Mouse (Mus musculus): ENCODE measurements around the gene Uqcc3. TPM values are rescaled to one million over a fixed set of nuclear protein-coding genes. Genes with fewer than 3 reads are reported as not detected.

Uqcc3 gene
- polyA plus RNA-seq, 1 experiment from 2014 or later: 60.6 TPM

DNA sequence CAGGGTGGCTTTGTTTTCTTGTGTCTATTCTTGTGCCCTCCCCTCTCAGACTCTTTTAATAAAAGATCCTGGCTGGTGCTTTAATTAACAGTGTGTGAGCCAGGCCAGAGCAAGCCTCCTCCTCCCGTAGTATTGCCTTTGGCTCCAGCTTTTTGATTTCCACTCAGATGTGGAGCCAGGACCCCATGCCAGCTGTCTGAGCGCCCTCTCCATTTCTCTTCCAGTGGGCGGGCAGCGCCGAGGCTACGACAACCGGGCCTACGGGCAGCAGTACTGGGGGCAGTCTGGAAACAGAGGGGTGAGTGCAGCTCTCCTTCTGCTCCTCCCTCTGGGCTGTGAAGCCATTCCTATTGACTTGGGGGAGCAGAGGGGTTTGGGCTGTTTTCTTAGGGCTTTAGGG, 50.1 kb downstream of the Uqcc3 start:
- H3K9me3 ChIP-seq (ENCODE audit: control insufficient read depth, low read length): no peaks in the 10 kb centered on the region
- 92% methylated on average over 8 of the region's 8 CpGs for WGBS
- H3K4me2 ChIP-seq (replicated peaks): no peak overlapping the region
- DNase-seq (ENCODE audit: low spot score) (no peak), ATAC-seq (ENCODE audit: low FRiP score) (no peak)
- H3K4me1 ChIP-seq (replicated peaks; ENCODE audit: control insufficient read depth, insufficient read depth, low read length): no peaks in the 10 kb centered on the region
- peaks cover 99% of the 10 kb centered on the region for H3K36me3 ChIP-seq (replicated peaks; ENCODE audit: control insufficient read depth, insufficient read depth)
- no peaks in the 10 kb centered on the region for H3K27me3 ChIP-seq (ENCODE audit: control insufficient read depth, insufficient read depth, low read length)
- no peak overlapping the region for H3K4me3 ChIP-seq (replicated peaks; ENCODE audit: low read length)
- no peak overlapping the region for H3K27ac ChIP-seq
- no peak overlapping the region for H3K9ac ChIP-seq

Small RNA genes within 50 kb of the gene (microRNA-seq; reads per million reads assigned to microRNA genes)
- gene Mir5136: not detected

Other genes starting within 250 kb of the Uqcc3 start
- gene Chrm1, start 217.1 kb downstream of the Uqcc3 start, polyA plus RNA-seq (2014; fragmentation: Nextera tagmentation; extraction: Ambion mirVana): 0.30 and 0.35 TPM in 2 replicates
- gene Slc3a2, start 157.6 kb downstream of the Uqcc3 start, polyA plus RNA-seq (2014; fragmentation: Nextera tagmentation; extraction: Ambion mirVana): 161 and 174 TPM in 2 replicates
- gene Wdr74, start 145.1 kb downstream of the Uqcc3 start, polyA plus RNA-seq (2014; fragmentation: Nextera tagmentation; extraction: Ambion mirVana): 80.7 and 80.8 TPM in 2 replicates
- 0.84 and 0.90 TPM in 2 replicates for gene 1700092M07Rik, start 140.2 kb downstream of the Uqcc3 start, polyA plus RNA-seq (2014; fragmentation: Nextera tagmentation; extraction: Ambion mirVana)
- 102 and 103 TPM in 2 replicates for gene Stx5a, start 139.5 kb downstream of the Uqcc3 start, polyA plus RNA-seq (2014; fragmentation: Nextera tagmentation; extraction: Ambion mirVana)
- gene Nxf1, start 123.8 kb downstream of the Uqcc3 start, polyA plus RNA-seq (2014; fragmentation: Nextera tagmentation; extraction: Ambion mirVana): 120 and 125 TPM in 2 replicates
- gene Tmem223, start 109.9 kb downstream of the Uqcc3 start, polyA plus RNA-seq (2014; fragmentation: Nextera tagmentation; extraction: Ambion mirVana): 209 and 273 TPM in 2 replicates
- gene Tmem179b, start 106.5 kb downstream of the Uqcc3 start, polyA plus RNA-seq (2014; fragmentation: Nextera tagmentation; extraction: Ambion mirVana): 29.3 and 37.5 TPM in 2 replicates
- 18.7 TPM in 2 replicates for gene Taf6l, start 94.5 kb downstream of the Uqcc3 start, polyA plus RNA-seq (2014; fragmentation: Nextera tagmentation; extraction: Ambion mirVana)
- 134 and 145 TPM in 2 replicates for gene Polr2g, start 82.3 kb downstream of the Uqcc3 start, polyA plus RNA-seq (2014; fragmentation: Nextera tagmentation; extraction: Ambion mirVana)
- gene Zbtb3, start 78.4 kb downstream of the Uqcc3 start, polyA plus RNA-seq (2014; fragmentation: Nextera tagmentation; extraction: Ambion mirVana): 6.8 and 7.1 TPM in 2 replicates
- 46.9 and 56.1 TPM in 2 replicates for gene Ttc9c, start 61.6 kb downstream of the Uqcc3 start, polyA plus RNA-seq (2014; fragmentation: Nextera tagmentation; extraction: Ambion mirVana)
- 8.0 and 8.4 TPM in 2 replicates for gene Hnrnpul2, start 60.9 kb downstream of the Uqcc3 start, polyA plus RNA-seq (2014; fragmentation: Nextera tagmentation; extraction: Ambion mirVana)
- not detected in 2 replicates for gene AC129217.1, start 51.1 kb downstream of the Uqcc3 start, polyA plus RNA-seq (2014; fragmentation: Nextera tagmentation; extraction: Ambion mirVana)
- 79.9 and 89.2 TPM in 2 replicates for gene Bscl2, start 43.5 kb downstream of the Uqcc3 start, polyA plus RNA-seq (2014; fragmentation: Nextera tagmentation; extraction: Ambion mirVana)
- 508 and 520 TPM in 2 replicates for gene Gng3, start 41.7 kb downstream of the Uqcc3 start, polyA plus RNA-seq (2014; fragmentation: Nextera tagmentation; extraction: Ambion mirVana)
- gene Lrrn4cl, start 30.2 kb downstream of the Uqcc3 start, polyA plus RNA-seq (2014; fragmentation: Nextera tagmentation; extraction: Ambion mirVana): 0.82 and 1.1 TPM in 2 replicates
- gene Ubxn1, start 9.4 kb downstream of the Uqcc3 start, polyA plus RNA-seq (2014; fragmentation: Nextera tagmentation; extraction: Ambion mirVana): 129 and 131 TPM in 2 replicates
- 33.0 and 39.9 TPM in 2 replicates for gene Lbhd1, start 2.8 kb upstream of the Uqcc3 start, polyA plus RNA-seq (2014; fragmentation: Nextera tagmentation; extraction: Ambion mirVana)
- gene Gm49403, start 3.0 kb upstream of the Uqcc3 start, polyA plus RNA-seq (2014; fragmentation: Nextera tagmentation; extraction: Ambion mirVana): not detected in 2 replicates
- gene 1810009A15Rik, start 7.9 kb upstream of the Uqcc3 start, polyA plus RNA-seq (2014; fragmentation: Nextera tagmentation; extraction: Ambion mirVana): 42.7 and 49.2 TPM in 2 replicates
- 2.5 TPM in 1 of 2 replicates, not detected in the other for gene Gm49416, start 8.0 kb upstream of the Uqcc3 start, polyA plus RNA-seq (2014; fragmentation: Nextera tagmentation; extraction: Ambion mirVana)
- 26.4 and 28.5 TPM in 2 replicates for gene Ints5, start 12.1 kb upstream of the Uqcc3 start, polyA plus RNA-seq (2014; fragmentation: Nextera tagmentation; extraction: Ambion mirVana)
- gene Ganab, start 17.1 kb upstream of the Uqcc3 start, polyA plus RNA-seq (2014; fragmentation: Nextera tagmentation; extraction: Ambion mirVana): 76.8 and 84.1 TPM in 2 replicates
- gene B3gat3, start 39.5 kb upstream of the Uqcc3 start, polyA plus RNA-seq (2014; fragmentation: Nextera tagmentation; extraction: Ambion mirVana): 81.6 and 83.9 TPM in 2 replicates
- gene Rom1, start 48.4 kb upstream of the Uqcc3 start, polyA plus RNA-seq (2014; fragmentation: Nextera tagmentation; extraction: Ambion mirVana): 1.4 and 1.6 TPM in 2 replicates
- 5.8 and 6.1 TPM in 2 replicates for gene Eml3, start 48.6 kb upstream of the Uqcc3 start, polyA plus RNA-seq (2014; fragmentation: Nextera tagmentation; extraction: Ambion mirVana)
- 29.3 and 30.3 TPM in 2 replicates for gene Mta2, start 61.0 kb upstream of the Uqcc3 start, polyA plus RNA-seq (2014; fragmentation: Nextera tagmentation; extraction: Ambion mirVana)
- gene Tut1, start 72.9 kb upstream of the Uqcc3 start, polyA plus RNA-seq (2014; fragmentation: Nextera tagmentation; extraction: Ambion mirVana): 20.0 and 23.0 TPM in 2 replicates
- 308 and 316 TPM in 2 replicates for gene Eef1g, start 86.1 kb upstream of the Uqcc3 start, polyA plus RNA-seq (2014; fragmentation: Nextera tagmentation; extraction: Ambion mirVana)
- 4.5 and 4.9 TPM in 2 replicates for gene Ahnak, start 108.4 kb upstream of the Uqcc3 start, polyA plus RNA-seq (2014; fragmentation: Nextera tagmentation; extraction: Ambion mirVana)
- not detected in 2 replicates for gene Scgb1a1, start 207.0 kb upstream of the Uqcc3 start, polyA plus RNA-seq (2014; fragmentation: Nextera tagmentation; extraction: Ambion mirVana)

Measured in hindbrain, embryonic 14.5 days (tissue).